Mouse (Mus musculus): ENCODE data around the gene G3bp1. TPM values are rescaled to one million over a fixed set of nuclear protein-coding genes. Genes with fewer than 3 reads are reported as not detected.

Gene G3bp1
- 61.8 and 61.9 TPM in 2 replicates for total RNA-seq (2021)
- long read RNA-seq, experiment 1, full-length matches to known transcripts: 597 of 705 reads
- long read RNA-seq, experiment 1, partial matches to known transcripts: 13 of 705 reads
- long read RNA-seq, experiment 1, other reads (novel, unspliced or antisense): 95 of 705 reads
- long read RNA-seq, experiment 2, full-length matches to known transcripts: 429 of 504 reads
- long read RNA-seq, experiment 2, partial matches to known transcripts: 6 of 504 reads
- long read RNA-seq, experiment 2, other reads (novel, unspliced or antisense): 69 of 504 reads

- DNase-seq: peak; percentile 100
These were observed at the start of gene G3bp1 for GRCm38 (mm10) chr11:55469048-55469843. TSS of gene G3bp1 (plus strand) at chr11:55469685.

- DNase-seq: no peak
These were observed 46.5 kb upstream of the G3bp1 start, which contains the start of gene Sparc for GRCm38 (mm10) chr11:55422978-55423377. TSS of gene Sparc (minus strand) at chr11:55423183.

- peak; percentile 89 for DNase-seq
These were observed 45.7 kb upstream of the G3bp1 start for GRCm38 (mm10) chr11:55423756-55424155.

GRCm38 (mm10) chr11:55424746-55425360, 44.6 kb upstream of the G3bp1 start:
- peak; percentile 47 for DNase-seq

DNA sequence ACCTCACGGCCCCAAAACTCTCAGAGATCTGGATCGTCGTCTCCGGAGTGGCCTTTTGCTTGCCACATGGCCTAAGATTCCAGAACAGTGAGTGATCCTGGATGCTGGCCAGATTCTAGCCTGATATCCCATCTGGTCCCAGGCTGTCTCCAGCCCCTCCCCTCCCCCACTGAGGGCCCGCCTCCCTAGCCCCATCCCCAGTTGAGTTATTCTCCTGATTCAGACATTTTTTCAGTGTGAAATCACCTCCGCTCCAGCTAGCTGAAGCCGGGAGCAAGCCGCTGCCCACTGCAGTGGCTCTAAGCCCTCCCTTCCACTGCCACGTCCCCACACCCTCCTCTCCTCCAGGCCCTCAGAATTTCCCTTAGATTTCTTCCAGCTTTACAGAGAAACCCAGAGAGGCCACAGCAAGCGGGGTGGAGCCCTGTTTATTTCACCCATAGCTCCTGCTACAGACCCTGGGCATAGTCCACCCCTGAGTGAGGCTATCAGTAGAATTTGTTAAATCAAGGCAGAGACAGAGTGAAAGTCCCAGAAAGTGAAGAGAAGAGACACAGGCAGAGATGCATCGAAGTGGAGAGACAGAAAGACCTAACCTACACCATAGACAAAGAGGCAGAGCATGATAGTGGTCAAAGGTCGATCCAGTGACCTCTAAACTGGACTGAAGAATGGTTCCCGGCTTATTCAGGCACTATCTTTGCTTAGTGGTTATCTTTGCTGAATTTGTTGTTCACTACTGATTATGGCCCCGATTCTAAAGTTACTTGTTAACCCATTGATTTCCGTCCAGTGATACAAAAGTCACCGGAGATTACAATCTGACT, 41.1 kb upstream of the G3bp1 start:
- DNase-seq: peak; percentile 97

- no peak for DNase-seq
These were observed 39.5 kb upstream of the G3bp1 start for GRCm38 (mm10) chr11:55429973-55430372.

DNA sequence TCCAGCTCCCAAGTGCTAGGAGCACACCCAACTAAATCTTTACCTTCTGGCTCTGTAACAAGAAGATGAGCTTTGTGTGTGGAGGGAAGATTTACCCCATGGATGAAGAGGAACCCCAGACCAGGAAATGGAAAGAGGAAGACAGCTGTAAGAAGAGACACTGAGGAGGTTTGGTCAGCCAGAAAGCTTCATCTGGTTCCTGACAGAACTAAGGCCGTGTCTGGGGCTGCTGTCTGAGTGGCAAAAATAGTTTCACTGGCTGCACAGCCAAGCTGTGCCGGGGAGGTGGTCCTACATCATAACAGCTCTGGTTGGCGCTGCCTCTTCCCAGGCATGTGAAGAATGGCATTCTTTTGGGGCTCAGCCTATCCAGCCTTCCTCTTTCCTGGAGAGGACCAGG, 36.5 kb upstream of the G3bp1 start:
- no peak for DNase-seq

GRCm38 (mm10) chr11:55436089-55436488, 33.4 kb upstream of the G3bp1 start:
- no peak for DNase-seq

DNA sequence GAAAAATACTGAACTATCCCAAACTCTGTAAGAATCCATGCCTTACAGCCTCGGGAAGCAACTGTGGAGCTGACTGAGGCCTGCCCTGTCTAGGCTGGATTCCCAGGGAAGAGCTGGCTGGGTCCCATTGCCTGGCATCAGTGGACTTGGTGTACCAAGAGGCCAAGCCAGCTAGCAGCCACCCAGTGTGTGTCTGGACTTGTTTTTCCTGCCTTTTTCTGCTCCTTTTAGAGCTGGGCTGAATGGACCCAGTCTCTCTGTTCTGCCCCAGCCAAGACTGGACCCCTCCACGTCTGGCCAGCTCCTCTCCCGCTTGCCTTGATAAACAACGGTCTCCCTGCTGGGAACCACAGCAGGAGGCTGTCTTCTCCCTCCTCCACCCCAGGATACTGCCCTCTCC, 31.5 kb upstream of the G3bp1 start:
- no peak for DNase-seq

- no peak for DNase-seq
These were observed 29.8 kb upstream of the G3bp1 start for GRCm38 (mm10) chr11:55439718-55440117.

GRCm38 (mm10) chr11:55444772-55445171, 24.7 kb upstream of the G3bp1 start:
- peak; percentile 61 for DNase-seq

GRCm38 (mm10) chr11:55446579-55446978, 22.9 kb upstream of the G3bp1 start:
- peak; percentile 88 for DNase-seq

DNA sequence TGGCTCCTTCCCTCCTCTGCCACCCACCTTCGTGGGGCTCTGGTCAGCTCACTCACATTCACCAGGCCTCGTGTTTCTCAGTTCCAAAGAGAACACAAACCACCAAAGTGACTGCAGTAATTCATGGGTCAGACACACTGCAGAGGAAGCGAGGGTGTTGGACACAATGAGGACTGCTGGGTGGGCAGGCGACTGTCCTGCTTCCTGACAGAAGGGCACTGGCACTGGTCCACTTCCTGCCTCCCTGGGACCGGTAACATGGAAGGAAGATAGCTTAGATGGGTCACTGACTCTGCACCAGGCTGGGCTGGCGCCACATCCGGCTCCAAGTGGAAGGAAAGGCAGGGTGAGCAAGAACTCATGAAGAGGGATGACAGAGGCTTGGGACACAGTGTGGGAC, 20.0 kb upstream of the G3bp1 start:
- peak; percentile 53 for DNase-seq

DNA sequence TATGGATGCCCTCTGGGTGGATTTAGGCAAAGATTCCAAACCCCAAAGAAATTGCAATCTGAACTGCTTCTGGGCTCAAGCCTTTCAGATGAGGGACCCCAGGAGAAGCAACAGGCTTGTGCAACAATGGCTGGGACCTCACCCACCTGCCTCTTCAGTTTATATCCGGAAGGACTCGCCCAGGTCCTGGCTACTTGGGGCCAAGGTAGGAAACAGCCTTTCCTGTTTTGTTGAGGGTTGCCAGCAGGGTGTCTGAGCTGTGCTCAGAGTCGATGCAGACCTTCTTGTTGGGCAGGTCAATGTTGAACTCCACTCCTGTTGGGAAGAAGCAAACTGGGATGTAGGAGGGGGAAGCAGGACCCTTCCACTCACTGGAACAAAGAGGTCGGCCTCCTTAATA, 19.2 kb upstream of the G3bp1 start:
- no peak for DNase-seq

GRCm38 (mm10) chr11:55453640-55454039, 15.8 kb upstream of the G3bp1 start:
- peak; percentile 67 for DNase-seq

- DNase-seq: no peak
These were observed 14.3 kb upstream of the G3bp1 start for GRCm38 (mm10) chr11:55455166-55455565.

- no peak for DNase-seq
These were observed 11.0 kb upstream of the G3bp1 start for GRCm38 (mm10) chr11:55458501-55458900.

DNA sequence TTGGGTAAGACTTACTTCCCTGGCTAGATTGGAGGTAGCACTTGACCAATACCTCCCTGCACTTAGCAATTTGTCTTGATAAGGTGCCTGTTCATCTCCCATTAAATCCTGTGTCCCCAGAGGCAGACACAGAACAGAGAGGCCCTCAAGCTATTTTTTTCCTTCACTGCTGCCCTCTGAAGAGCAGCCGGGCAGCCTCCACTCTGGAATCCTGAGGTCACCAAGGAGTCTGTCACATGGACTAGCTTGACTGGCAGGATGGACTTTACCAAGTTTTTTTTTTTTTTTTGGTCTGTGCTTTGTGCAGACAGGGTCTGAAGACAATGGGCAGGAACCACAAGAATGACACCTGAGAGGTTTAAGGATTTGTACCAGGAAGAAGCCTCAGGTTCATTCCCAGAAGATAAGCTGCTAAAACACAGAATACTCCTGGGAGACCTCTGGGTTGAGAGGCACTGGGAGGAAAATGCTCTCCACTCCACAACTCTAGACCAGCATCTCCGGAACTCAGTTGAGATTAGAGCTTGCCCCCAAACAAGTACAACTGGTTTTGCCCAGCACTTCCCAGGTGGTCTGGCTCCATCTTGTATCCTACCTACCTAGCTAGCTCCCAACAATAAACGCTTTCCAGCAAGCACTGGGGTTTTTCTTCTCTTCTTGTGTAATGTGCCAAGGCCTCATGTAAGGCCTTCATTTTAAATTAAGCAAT, 9.5 kb upstream of the G3bp1 start:
- no peak for DNase-seq

GRCm38 (mm10) chr11:55460559-55461018, 8.9 kb upstream of the G3bp1 start:
- peak; percentile 52 for DNase-seq

- peak; percentile 97 for DNase-seq
These were observed 8.4 kb upstream of the G3bp1 start, which contains the start of gene Atox1 for GRCm38 (mm10) chr11:55461019-55461645. TSS of gene Atox1 (minus strand) at chr11:55461239.

DNA sequence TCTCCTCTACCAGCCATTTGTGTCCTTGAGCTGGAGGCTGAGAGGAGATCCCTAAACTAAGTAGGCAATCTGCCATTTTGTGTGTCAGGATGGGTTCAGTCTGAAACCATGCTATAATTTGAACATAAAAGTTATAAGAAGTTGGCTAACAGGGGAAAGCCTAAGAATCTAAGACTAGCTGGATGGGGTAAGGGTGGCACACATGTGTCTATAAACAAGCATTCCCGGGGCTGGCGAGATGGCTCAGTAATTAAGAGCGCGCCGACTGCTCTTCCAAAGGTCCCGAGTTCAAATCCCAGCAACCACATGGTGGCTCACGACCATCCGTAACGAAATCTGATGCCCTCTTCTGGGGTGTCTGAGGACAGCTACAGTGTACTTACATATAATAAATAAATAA, 7.3 kb upstream of the G3bp1 start:
- no peak for DNase-seq
